Mouse (Mus musculus): ENCODE measurements around the gene Duox2. TPM values are rescaled to one million over a fixed set of nuclear protein-coding genes. Genes with fewer than 3 reads are reported as not detected.

Gene Duox2
- polyA plus RNA-seq, 1 experiment from 2014 or later = not detected

GRCm38 (mm10) chr2:122315372-122315771 is 17.1 kb upstream of the Duox2 start, which contains the start of gene Duox1:
Gene Duox1 (plus strand): TSS chr2:122315672.
- no peaks in the 10 kb centered on the region for H3K36me3 ChIP-seq
- H3K27me3 ChIP-seq (ENCODE audit: insufficient read depth, poor library complexity, severe bottlenecking) = peaks cover 76% of the 10 kb centered on the region
- DNase-seq (ENCODE audit: low spot score) = no peak
- H3K9me3 ChIP-seq = no peaks in the 10 kb centered on the region
- WGBS = 89% methylated on average over 7 of the region's 7 CpGs
- H3K27ac ChIP-seq = no peak within 1 kb of the TSS
- H3K4me3 ChIP-seq = no peak within 1 kb of the TSS
- H3K4me1 ChIP-seq (replicated peaks) = peaks cover 12% of the 10 kb centered on the region

GRCm38 (mm10) chr2:122313536-122313935 is 15.3 kb upstream of the Duox2 start, which contains the start of gene Duoxa1:
Gene Duoxa1 (minus strand): TSS chr2:122313730.
- peak within 1 kb of the TSS; percentile 44 for H3K4me3 ChIP-seq
- peaks cover 12% of the 10 kb centered on the region for H3K4me1 ChIP-seq (replicated peaks)
- H3K27me3 ChIP-seq (ENCODE audit: insufficient read depth, poor library complexity, severe bottlenecking) = peaks cover 82% of the 10 kb centered on the region
- H3K36me3 ChIP-seq = no peaks in the 10 kb centered on the region
- no peaks in the 10 kb centered on the region for H3K9me3 ChIP-seq
- WGBS = 4% methylated on average over 24 of the region's 24 CpGs
- DNase-seq (ENCODE audit: low spot score) = peak; percentile 21
- H3K27ac ChIP-seq = no peak within 1 kb of the TSS

- Histone ChIP-seq H3K4me1 (replicated peaks) (peaks cover 12% of the 10 kb centered on the region), H3K4me3 (peak overlapping the region; percentile 44), H3K27ac (no peak overlapping the region), H3K36me3 (no peaks in the 10 kb centered on the region), H3K27me3 (ENCODE audit: insufficient read depth, poor library complexity, severe bottlenecking) (peaks cover 84% of the 10 kb centered on the region), H3K9me3 (no peaks in the 10 kb centered on the region)
- WGBS = 5% methylated on average over 27 of the region's 27 CpGs
- peak; percentile 81 for DNase-seq (ENCODE audit: low spot score)
Measured at GRCm38 (mm10) chr2:122312722-122313417, 14.6 kb upstream of the Duox2 start.

- WGBS = 55% methylated on average over 2 of the region's 2 CpGs
- no peak overlapping the region for H3K27ac ChIP-seq
- peaks cover 12% of the 10 kb centered on the region for H3K4me1 ChIP-seq (replicated peaks)
- no peak for DNase-seq (ENCODE audit: low spot score)
- peaks cover 92% of the 10 kb centered on the region for H3K27me3 ChIP-seq (ENCODE audit: insufficient read depth, poor library complexity, severe bottlenecking)
- H3K9me3 ChIP-seq = no peaks in the 10 kb centered on the region
- no peaks in the 10 kb centered on the region for H3K36me3 ChIP-seq
- H3K4me3 ChIP-seq = no peak overlapping the region
Measured at GRCm38 (mm10) chr2:122311561-122311960, 13.3 kb upstream of the Duox2 start.

GRCm38 (mm10) chr2:122309647-122310046 is 11.4 kb upstream of the Duox2 start:
- no peak overlapping the region for H3K4me3 ChIP-seq
- H3K27ac ChIP-seq = no peak overlapping the region
- no peaks in the 10 kb centered on the region for H3K36me3 ChIP-seq
- H3K27me3 ChIP-seq (ENCODE audit: insufficient read depth, poor library complexity, severe bottlenecking) = peaks cover 92% of the 10 kb centered on the region
- DNase-seq (ENCODE audit: low spot score) = no peak
- 48% methylated on average over 3 of the region's 3 CpGs for WGBS
- peaks cover 12% of the 10 kb centered on the region for H3K4me1 ChIP-seq (replicated peaks)
- no peaks in the 10 kb centered on the region for H3K9me3 ChIP-seq

- Histone ChIP-seq H3K27ac (no peak overlapping the region), H3K36me3 (no peaks in the 10 kb centered on the region), H3K4me1 (replicated peaks) (peaks cover 11% of the 10 kb centered on the region), H3K9me3 (no peaks in the 10 kb centered on the region), H3K4me3 (no peak overlapping the region), H3K27me3 (ENCODE audit: insufficient read depth, poor library complexity, severe bottlenecking) (peaks cover 92% of the 10 kb centered on the region)
- DNase-seq (ENCODE audit: low spot score) = no peak
- 68% methylated on average over 4 of the region's 4 CpGs for WGBS
Measured at GRCm38 (mm10) chr2:122306184-122306583, 7.9 kb upstream of the Duox2 start.

GRCm38 (mm10) chr2:122305097-122305892 is 7.0 kb upstream of the Duox2 start:
- no peak overlapping the region for H3K27ac ChIP-seq
- no peaks in the 10 kb centered on the region for H3K9me3 ChIP-seq
- H3K27me3 ChIP-seq (ENCODE audit: insufficient read depth, poor library complexity, severe bottlenecking) = peaks cover 93% of the 10 kb centered on the region
- no peak overlapping the region for H3K4me3 ChIP-seq
- H3K36me3 ChIP-seq = no peaks in the 10 kb centered on the region
- H3K4me1 ChIP-seq (replicated peaks) = peaks cover 15% of the 10 kb centered on the region
- DNase-seq (ENCODE audit: low spot score) = no peak
- WGBS = 84% methylated on average over 16 of the region's 16 CpGs

GRCm38 (mm10) chr2:122304544-122304943 is 6.3 kb upstream of the Duox2 start:
- Histone ChIP-seq H3K9me3 (no peaks in the 10 kb centered on the region), H3K4me3 (no peak overlapping the region), H3K36me3 (no peaks in the 10 kb centered on the region), H3K27ac (no peak overlapping the region), H3K27me3 (ENCODE audit: insufficient read depth, poor library complexity, severe bottlenecking) (peaks cover 96% of the 10 kb centered on the region), H3K4me1 (replicated peaks) (peaks cover 15% of the 10 kb centered on the region)
- no peak for DNase-seq (ENCODE audit: low spot score)
- WGBS = 81% methylated on average over 6 of the region's 6 CpGs

- Histone ChIP-seq H3K36me3 (no peaks in the 10 kb centered on the region), H3K27ac (no peak overlapping the region), H3K4me3 (no peak overlapping the region), H3K9me3 (no peaks in the 10 kb centered on the region), H3K27me3 (ENCODE audit: insufficient read depth, poor library complexity, severe bottlenecking) (peaks cover 99% of the 10 kb centered on the region), H3K4me1 (replicated peaks) (peaks cover 32% of the 10 kb centered on the region)
- DNase-seq (ENCODE audit: low spot score) = peak; percentile 74
- 13% methylated on average over 9 of the region's 9 CpGs for WGBS
Measured at GRCm38 (mm10) chr2:122302574-122303241, 4.5 kb upstream of the Duox2 start.

GRCm38 (mm10) chr2:122301921-122302573 is 3.8 kb upstream of the Duox2 start:
- Histone ChIP-seq H3K4me3 (peak overlapping the region; percentile 50), H3K27me3 (ENCODE audit: insufficient read depth, poor library complexity, severe bottlenecking) (peaks cover 100% of the 10 kb centered on the region), H3K9me3 (no peaks in the 10 kb centered on the region), H3K4me1 (replicated peaks) (peaks cover 39% of the 10 kb centered on the region), H3K27ac (no peak overlapping the region), H3K36me3 (no peaks in the 10 kb centered on the region)
- WGBS = 8% methylated on average over 23 of the region's 23 CpGs
- DNase-seq (ENCODE audit: low spot score) = no peak

- Histone ChIP-seq H3K27me3 (ENCODE audit: insufficient read depth, poor library complexity, severe bottlenecking) (peaks cover 100% of the 10 kb centered on the region), H3K9me3 (no peaks in the 10 kb centered on the region), H3K4me1 (replicated peaks) (peaks cover 42% of the 10 kb centered on the region), H3K4me3 (peak overlapping the region; percentile 50), H3K27ac (no peak overlapping the region), H3K36me3 (no peaks in the 10 kb centered on the region)
- 1% methylated on average over 48 of the region's 48 CpGs for WGBS
- peak; percentile 55 for DNase-seq (ENCODE audit: low spot score)
Measured at GRCm38 (mm10) chr2:122301081-122301920, 3.1 kb upstream of the Duox2 start.

- no peak overlapping the region for H3K4me3 ChIP-seq
- no peaks in the 10 kb centered on the region for H3K36me3 ChIP-seq
- no peak overlapping the region for H3K27ac ChIP-seq
- no peak for DNase-seq (ENCODE audit: low spot score)
- peaks cover 100% of the 10 kb centered on the region for H3K27me3 ChIP-seq (ENCODE audit: insufficient read depth, poor library complexity, severe bottlenecking)
- 5% methylated on average over 14 of the region's 14 CpGs for WGBS
- no peaks in the 10 kb centered on the region for H3K9me3 ChIP-seq
- peaks cover 45% of the 10 kb centered on the region for H3K4me1 ChIP-seq (replicated peaks)
Measured at GRCm38 (mm10) chr2:122300656-122301020, 2.4 kb upstream of the Duox2 start.
